27 mouse cellular contexts compared by ENCODE assay signal in the genomic region with DNA sequence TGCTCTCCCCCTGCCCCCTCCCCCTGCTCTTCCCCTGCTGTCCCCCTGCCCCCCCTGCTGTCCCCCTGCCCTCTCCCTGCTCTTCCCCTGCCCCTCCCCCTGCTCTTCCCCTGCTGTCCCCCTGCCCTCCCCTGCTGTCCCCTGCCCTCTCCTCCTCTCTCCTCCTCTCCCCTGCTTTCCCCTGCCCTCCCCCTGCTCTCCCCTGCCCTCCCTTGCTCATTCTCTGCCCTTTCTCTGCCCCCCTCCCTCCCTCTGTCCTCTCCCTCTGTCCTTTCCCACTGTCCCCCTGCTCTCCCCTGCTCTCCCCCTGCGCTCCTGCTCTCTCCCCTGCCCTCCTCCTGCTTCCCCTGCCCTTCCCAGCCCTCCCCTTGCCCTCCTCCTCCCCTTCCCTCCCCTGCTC.
DNase-seq lines count a peak whose midpoint lies in the region; ATAC-seq and TF ChIP-seq lines count a peak whose summit lies in the region.
"Had no signal": no experiment of that assay in that cellular context is flagged by ENCODE, and none has a peak within 500 bp of the region (broad histone marks: within the 10 kb centered on the region; RNA-seq: fewer than 3 reads in every experiment).

No protein-coding gene starts in this region.

- no peak for TF ChIP-seq EP300 in stomach, postnatal 0 days (optimal IDR thresholded peaks at IDR 0.05)

- H3K27me3 ChIP-seq in limb, embryonic 11.5 days (ENCODE audit: control insufficient read depth, insufficient read depth, low read length) = no peaks in the 10 kb centered on the region
- no peaks in the 10 kb centered on the region for H3K27me3 ChIP-seq in limb, embryonic 10.5 days (ENCODE audit: low read depth, poor library complexity, severe bottlenecking)
- no peaks in the 10 kb centered on the region for H3K27me3 ChIP-seq in midbrain, embryonic 11.5 days (ENCODE audit: control insufficient read depth, insufficient read depth, low read length)
- H3K27me3 ChIP-seq in midbrain, embryonic 15.5 days (replicated peaks) = no peaks in the 10 kb centered on the region
- H3K27me3 ChIP-seq in stomach, postnatal 0 days (ENCODE audit: control insufficient read depth, insufficient read depth, low read length) = no peaks in the 10 kb centered on the region
- H3K27me3 ChIP-seq: CH12.LX; forebrain, embryonic 12.5 days had no signal

- no peaks in the 10 kb centered on the region for H3K36me3 ChIP-seq in limb, embryonic 11.5 days (ENCODE audit: control insufficient read depth, insufficient read depth, low read length)
- H3K36me3 ChIP-seq in limb, embryonic 10.5 days = no peaks in the 10 kb centered on the region
- H3K36me3 ChIP-seq in midbrain, embryonic 11.5 days (ENCODE audit: control insufficient read depth, insufficient read depth, low read length) = no peaks in the 10 kb centered on the region
- H3K36me3 ChIP-seq in midbrain, embryonic 15.5 days (replicated peaks) = no peaks in the 10 kb centered on the region
- H3K36me3 ChIP-seq in stomach, postnatal 0 days (ENCODE audit: control insufficient read depth, insufficient read depth, low read length) = no peaks in the 10 kb centered on the region
- H3K36me3 ChIP-seq: embryonic facial prominence, embryonic 13.5 days; embryonic facial prominence, embryonic 15.5 days; forebrain, embryonic 10.5 days; forebrain, embryonic 12.5 days; G1E had no signal

- no peak for ATAC-seq in limb, embryonic 11.5 days (ENCODE audit: insufficient number of reproducible peaks, low FRiP score, low TSS enrichment, low read depth)
- ATAC-seq in midbrain, embryonic 11.5 days (ENCODE audit: low FRiP score) = no peak
- ATAC-seq in midbrain, embryonic 15.5 days (replicated peaks) = no peak
- no peak for ATAC-seq in stomach, postnatal 0 days (ENCODE audit: low FRiP score, low TSS enrichment)
- ATAC-seq: activated CD4-positive, CD25-positive, alpha-beta regulatory T cell, adult 4 months; CD4-positive, CD25-positive, alpha-beta regulatory T cell, adult 4 months; forebrain, embryonic 14.5 days; forebrain, embryonic 16.5 days; Patski had no signal

- H3K4me1 ChIP-seq in limb, embryonic 11.5 days (ENCODE audit: control insufficient read depth, insufficient read depth, low read length) = no peaks in the 10 kb centered on the region
- H3K4me1 ChIP-seq in limb, embryonic 10.5 days = peaks cover 7% of the 10 kb centered on the region; the same call in 1 of the 2 replicates
- peaks cover 4% of the 10 kb centered on the region for H3K4me1 ChIP-seq in midbrain, embryonic 11.5 days (ENCODE audit: control insufficient read depth, insufficient read depth, low read length)
- 0 out of 2 replicates have a peak, but pooled peaks cover 4% of the 10 kb centered on the region for H3K4me1 ChIP-seq in midbrain, embryonic 15.5 days
- H3K4me1 ChIP-seq in stomach, postnatal 0 days (replicated peaks; ENCODE audit: control insufficient read depth, insufficient read depth) = no peaks in the 10 kb centered on the region

- H3K4me2 ChIP-seq in limb, embryonic 11.5 days (ENCODE audit: low read depth, severe bottlenecking) = no peak overlapping the region
- H3K4me2 ChIP-seq in midbrain, embryonic 11.5 days = no peak overlapping the region
- no peak overlapping the region for H3K4me2 ChIP-seq in midbrain, embryonic 15.5 days
- no peak overlapping the region for H3K4me2 ChIP-seq in stomach, postnatal 0 days (replicated peaks; ENCODE audit: low read depth)
- H3K4me2 ChIP-seq: embryonic facial prominence, embryonic 13.5 days; embryonic facial prominence, embryonic 15.5 days; forebrain, embryonic 12.5 days had no signal

- no peak overlapping the region for H3K9ac ChIP-seq in limb, embryonic 11.5 days (ENCODE audit: low read length)
- no peak overlapping the region for H3K9ac ChIP-seq in midbrain, embryonic 11.5 days (ENCODE audit: low read length)
- no peak overlapping the region for H3K9ac ChIP-seq in midbrain, embryonic 15.5 days
- H3K9ac ChIP-seq in stomach, postnatal 0 days (ENCODE audit: low read length) = no peak overlapping the region
- H3K9ac ChIP-seq: embryonic facial prominence, embryonic 13.5 days; embryonic facial prominence, embryonic 15.5 days; forebrain, embryonic 12.5 days had no signal

- H3K27ac ChIP-seq in limb, embryonic 11.5 days (replicated peaks; ENCODE audit: low read depth, low read length) = no peak overlapping the region
- H3K27ac ChIP-seq in limb, embryonic 10.5 days = no peak overlapping the region
- H3K27ac ChIP-seq in midbrain, embryonic 11.5 days (ENCODE audit: low read depth, low read length) = no peak overlapping the region
- no peak overlapping the region for H3K27ac ChIP-seq in midbrain, embryonic 15.5 days
- no peak overlapping the region for H3K27ac ChIP-seq in stomach, postnatal 0 days (replicated peaks)
- H3K27ac ChIP-seq: embryonic facial prominence, embryonic 13.5 days; embryonic facial prominence, embryonic 15.5 days; forebrain, embryonic 10.5 days; forebrain, embryonic 12.5 days had no signal

- WGBS in limb, embryonic 11.5 days = 46% methylated on average over 1 of the region's 1 CpGs
- 70% methylated on average over 1 of the region's 1 CpGs for WGBS in limb, embryonic 10.5 days
- WGBS in midbrain, embryonic 11.5 days = 40% methylated on average over 1 of the region's 1 CpGs
- 86% methylated on average over 1 of the region's 1 CpGs for WGBS in midbrain, embryonic 15.5 days
- 56% methylated on average over 1 of the region's 1 CpGs for WGBS in stomach, postnatal 0 days

- TF ChIP-seq CTCF in stomach, postnatal 0 days (IDR thresholded peaks at IDR 0.05; ENCODE audit: low read depth) = no peak

- H3K9me3 ChIP-seq in limb, embryonic 11.5 days (ENCODE audit: control insufficient read depth, low read length) = no peaks in the 10 kb centered on the region
- no peaks in the 10 kb centered on the region for H3K9me3 ChIP-seq in limb, embryonic 10.5 days (replicated peaks)
- H3K9me3 ChIP-seq in midbrain, embryonic 11.5 days (ENCODE audit: control insufficient read depth, low read length) = no peaks in the 10 kb centered on the region
- H3K9me3 ChIP-seq in midbrain, embryonic 15.5 days = no peaks in the 10 kb centered on the region
- H3K9me3 ChIP-seq in stomach, postnatal 0 days (ENCODE audit: control insufficient read depth, low read length) = no peaks in the 10 kb centered on the region
- H3K9me3 ChIP-seq: embryonic facial prominence, embryonic 13.5 days; embryonic facial prominence, embryonic 15.5 days; forebrain, embryonic 10.5 days; forebrain, embryonic 12.5 days had no signal

- peak; percentile 1 for DNase-seq in adrenal gland, postnatal 14 days
- no peak for DNase-seq in adrenal gland, adult 8-10 months
- peak; percentile 4 for DNase-seq in limb, embryonic 11.5 days (ENCODE audit: low spot score)
- no peak for DNase-seq in limb, embryonic 10.5 days (ENCODE audit: low spot score)
- DNase-seq in midbrain, embryonic 11.5 days (ENCODE audit: low spot score, missing footprints) = peak; percentile 67
- DNase-seq in stomach, postnatal 0 days (ENCODE audit: low spot score) = peak; percentile 10
- DNase-seq: adrenal gland, postnatal 10 days; adrenal gland, postnatal 36 days; B cell, adult 2 months; cerebellum, adult 11-12 months; cerebellum, adult 9-10 months; cerebellum, postnatal 10 days; cerebellum, postnatal 25 days; embryo, embryonic 11 days had no signal

- no peak overlapping the region for H3K4me3 ChIP-seq in limb, embryonic 11.5 days (ENCODE audit: low read depth, low read length)
- no peak overlapping the region for H3K4me3 ChIP-seq in limb, embryonic 10.5 days
- H3K4me3 ChIP-seq in midbrain, embryonic 11.5 days (ENCODE audit: low read depth, low read length) = no peak overlapping the region
- no peak overlapping the region for H3K4me3 ChIP-seq in midbrain, embryonic 15.5 days
- no peak overlapping the region for H3K4me3 ChIP-seq in stomach, postnatal 0 days (ENCODE audit: low read depth, low read length)
- H3K4me3 ChIP-seq: embryonic facial prominence, embryonic 13.5 days; embryonic facial prominence, embryonic 15.5 days; erythroblast, embryonic 14.5 days; forebrain, embryonic 10.5 days; forebrain, embryonic 12.5 days had no signal

Comparison
In these comparisons a context has a peak if more than half of its experiments do, and no peak if none do; other contexts are left out.
1. DNase-seq: peak in adrenal gland, postnatal 14 days (single experiment), limb, embryonic 11.5 days (single experiment), midbrain, embryonic 11.5 days (single experiment) and stomach, postnatal 0 days (single experiment); none in adrenal gland, adult 8-10 months (single experiment) and limb, embryonic 10.5 days (single experiment).